Mouse (Mus musculus) intestine, embryonic 14.5 days (tissue): ENCODE results near the gene Ins1. TPM values are rescaled to one million over a fixed set of nuclear protein-coding genes. Genes with fewer than 3 reads are reported as not detected.

ENCODE experiments used
- ATAC-seq: fragments of 200-750 bp; cut with Nextera tagmentation; replicated peaks from 2 replicates; pipeline ENCODE4 v1.8.0; 2017; ENCODE audit warnings: low read depth, moderate number of reproducible peaks, moderate TSS enrichment, moderate library complexity; ENCODE audit not compliant: low FRiP score, low TSS enrichment
- DNase-seq: peaks from one replicate; pipeline ENCODE4 v3.0.0-alpha.2; 2018; ENCODE audit warnings: low spot score
- H3K27ac ChIP-seq: fragments of 300-500 bp; sonication (generic); 2 replicates; pipeline ENCODE4 v1.5.1; 2014; ENCODE audit warnings: low read depth, mild to moderate bottlenecking, control low read depth
- H3K27me3 ChIP-seq: fragments of 300-500 bp; sonication (generic); replicated peaks from 2 replicates; pipeline ENCODE4 v1.6.1; 2014; ENCODE audit warnings: low read length, control low read depth; ENCODE audit not compliant: control insufficient read depth, insufficient read depth
- H3K36me3 ChIP-seq: fragments of 300-500 bp; sonication (generic); 2 replicates; pipeline ENCODE4 v1.6.1; 2014; ENCODE audit warnings: low read length, control low read depth; ENCODE audit not compliant: control insufficient read depth, insufficient read depth
- H3K4me1 ChIP-seq: fragments of 300-500 bp; sonication (generic); replicated peaks from 2 replicates; pipeline ENCODE4 v1.6.1; 2014; ENCODE audit warnings: low read length, control low read depth, mixed read lengths; ENCODE audit not compliant: control insufficient read depth, insufficient read depth
- H3K4me2 ChIP-seq: fragments of 300-500 bp; sonication (generic); 2 replicates; pipeline ENCODE4 v1.6.1; 2014; ENCODE audit warnings: low read length
- H3K4me3 ChIP-seq: fragments of 300-500 bp; sonication (generic); 2 replicates; pipeline ENCODE4 v1.5.1; 2014; ENCODE audit warnings: low read depth, low read length, control low read depth, mixed read lengths
- H3K9ac ChIP-seq: fragments of 300-500 bp; sonication (generic); 2 replicates; pipeline ENCODE4 v1.6.1; 2014; ENCODE audit warnings: mild to moderate bottlenecking, low read length
- H3K9me3 ChIP-seq: fragments of 300-500 bp; sonication (generic); 2 replicates; pipeline ENCODE4 v1.6.1; 2016; ENCODE audit warnings: low read length, control low read depth; ENCODE audit not compliant: control insufficient read depth
- polyA plus RNA-seq: library from polyadenylated mRNA; unstranded; fragments of >200 nt; fragmentation: Nextera tagmentation; extraction: Ambion mirVana; gene quantifications from 2 replicates; pipeline ENCODE4 v1.2.1, GENCODE M21; 2014

Ins1 gene
- 24.2 TPM in 1 of 2 replicates, not detected in the other for polyA plus RNA-seq

- no peak within 1 kb of the TSS for H3K4me3 ChIP-seq
- H3K27me3 ChIP-seq, result no peaks in the 10 kb centered on the region
- no peak within 1 kb of the TSS for H3K9ac ChIP-seq
- DNase-seq (no peak), ATAC-seq (no peak)
- H3K27ac ChIP-seq, result no peak within 1 kb of the TSS
- H3K36me3 ChIP-seq, result no peaks in the 10 kb centered on the region
- H3K4me1 ChIP-seq, result no peaks in the 10 kb centered on the region
- H3K9me3 ChIP-seq, result no peaks in the 10 kb centered on the region
- no peak within 1 kb of the TSS for H3K4me2 ChIP-seq
These were observed at the start of gene Ins1 for GRCm38 (mm10) chr19:52263997-52264396. Gene Ins1, plus strand, starts transcription at chr19:52264297.
